In genomic region chr19:36046046-36046445, GRCm38 (mm10) we compare ENCODE assay signal across 30 mouse cellular contexts. TPM values are rescaled to one million over a fixed set of nuclear protein-coding genes. Genes with fewer than 3 reads are reported as not detected.
"Had no signal": no experiment of that assay in that cellular context is flagged by ENCODE, and none has a peak within 500 bp of the region (broad histone marks: within the 10 kb centered on the region; RNA-seq: fewer than 3 reads in every experiment).

No protein-coding gene starts in this region.

- H3K27me3 ChIP-seq: heart, embryonic 12.5 days; hindbrain, embryonic 12.5 days; kidney, embryonic 15.5 days; limb, embryonic 15.5 days; liver, embryonic 12.5 days had no signal

- H3K4me3 ChIP-seq: gastrocnemius, adult 2 months; heart, embryonic 10.5 days; heart, embryonic 12.5 days; hindbrain, embryonic 10.5 days; hindbrain, embryonic 12.5 days; kidney, embryonic 15.5 days; limb, embryonic 13.5 days; limb, embryonic 15.5 days; liver, embryonic 12.5 days had no signal

- H3K9ac ChIP-seq: heart, embryonic 12.5 days; hindbrain, embryonic 12.5 days; hindbrain, embryonic 14.5 days; kidney, embryonic 15.5 days; limb, embryonic 13.5 days; limb, embryonic 15.5 days; liver, embryonic 12.5 days; liver, embryonic 14.5 days had no signal

- H3K4me1 ChIP-seq: heart, embryonic 10.5 days; heart, embryonic 12.5 days; hindbrain, embryonic 10.5 days; hindbrain, embryonic 12.5 days; kidney, embryonic 15.5 days; limb, embryonic 13.5 days; limb, embryonic 15.5 days; liver, embryonic 12.5 days had no signal

- H3K36me3 ChIP-seq: heart, embryonic 10.5 days; heart, embryonic 12.5 days; hindbrain, embryonic 10.5 days; hindbrain, embryonic 12.5 days; kidney, embryonic 15.5 days; limb, embryonic 13.5 days; limb, embryonic 15.5 days; liver, embryonic 12.5 days had no signal

- ATAC-seq: hindbrain, embryonic 16.5 days; intestine, embryonic 16.5 days; liver, embryonic 12.5 days had no signal

- H3K27ac ChIP-seq: gastrocnemius, adult 2 months; heart, embryonic 10.5 days; hindbrain, embryonic 10.5 days; hindbrain, embryonic 12.5 days; hindbrain, embryonic 14.5 days; kidney, embryonic 15.5 days; kidney, postnatal 0 days; limb, embryonic 13.5 days; limb, embryonic 15.5 days; liver, embryonic 12.5 days; liver, embryonic 14.5 days had no signal

- DNase-seq: gastrocnemius, adult 2 months; gastrocnemius, postnatal 10 days; gastrocnemius, postnatal 25 days; heart, adult 18-20 months; heart, postnatal 10 days; heart, postnatal 4 days; kidney, adult 11 months; kidney, adult 2 months; kidney, adult 9 months; kidney, postnatal 14 days; kidney, postnatal 36 days; layer of hippocampus, adult 9-11 months; layer of hippocampus, postnatal 36 days; left cerebral cortex, postnatal 4 days had no signal

- H3K9me3 ChIP-seq: heart, embryonic 10.5 days; heart, embryonic 12.5 days; hindbrain, embryonic 10.5 days; hindbrain, embryonic 12.5 days; kidney, embryonic 15.5 days; limb, embryonic 13.5 days; limb, embryonic 15.5 days; liver, embryonic 12.5 days had no signal

- H3K4me2 ChIP-seq: heart, embryonic 12.5 days; hindbrain, embryonic 12.5 days; hindbrain, embryonic 14.5 days; kidney, embryonic 15.5 days; limb, embryonic 13.5 days; limb, embryonic 15.5 days; liver, embryonic 12.5 days had no signal

RNA-seq across cellular contexts. Expression of gene Htr7, which starts 11.3 kb away (rescaled TPM):
- polyA plus RNA-seq: heart, embryonic 10.5 days; heart, embryonic 14.5 days; intestine, embryonic 14.5 days; limb, embryonic 11.5 days; liver, embryonic 12.5 days had no signal
